Mouse (Mus musculus): ENCODE measurements around the gene Myo3b. TPM values are rescaled to one million over a fixed set of nuclear protein-coding genes. Genes with fewer than 3 reads are reported as not detected.

Myo3b gene
- polyA plus RNA-seq (2014; fragmentation: Illumina TruSeq; extraction: RNeasy Lipid Tissue Mini Kit (QIAGEN cat#74804); ENCODE audit: low read depth, low replicate concordance): not detected

GRCm38 (mm10) chr2:70038752-70039151 lies at the start of gene Myo3b:
Myo3b (plus strand) TSS chr2:70039126.

Other genes with a start within 250 kb of the Myo3b start
- gene Ccdc173, start 249.6 kb upstream of the Myo3b start, polyA plus RNA-seq (2014; fragmentation: Illumina TruSeq; extraction: RNeasy Lipid Tissue Mini Kit (QIAGEN cat#74804); ENCODE audit: low read depth, low replicate concordance): 2.0 TPM
- gene Phospho2, start 249.5 kb upstream of the Myo3b start, polyA plus RNA-seq (2014; fragmentation: Illumina TruSeq; extraction: RNeasy Lipid Tissue Mini Kit (QIAGEN cat#74804); ENCODE audit: low read depth, low replicate concordance): 30.7 TPM
- 31.7 TPM for gene Klhl23, start 217.2 kb upstream of the Myo3b start, polyA plus RNA-seq (2014; fragmentation: Illumina TruSeq; extraction: RNeasy Lipid Tissue Mini Kit (QIAGEN cat#74804); ENCODE audit: low read depth, low replicate concordance)
- 81.9 TPM for gene Ssb, start 177.6 kb upstream of the Myo3b start, polyA plus RNA-seq (2014; fragmentation: Illumina TruSeq; extraction: RNeasy Lipid Tissue Mini Kit (QIAGEN cat#74804); ENCODE audit: low read depth, low replicate concordance)
- gene Mettl5, start 153.5 kb upstream of the Myo3b start, polyA plus RNA-seq (2014; fragmentation: Illumina TruSeq; extraction: RNeasy Lipid Tissue Mini Kit (QIAGEN cat#74804); ENCODE audit: low read depth, low replicate concordance): 30.6 TPM
- gene Ubr3, start 141.9 kb upstream of the Myo3b start, polyA plus RNA-seq (2014; fragmentation: Illumina TruSeq; extraction: RNeasy Lipid Tissue Mini Kit (QIAGEN cat#74804); ENCODE audit: low read depth, low replicate concordance): 75.7 TPM

Data from heart, adult 10 weeks (tissue).